Mouse (Mus musculus): ENCODE results near the gene Fmo2. TPM values are rescaled to one million over a fixed set of nuclear protein-coding genes. Genes with fewer than 3 reads are reported as not detected.

The Fmo2 gene
- polyA plus RNA-seq, 1 experiment, result not detected

GRCm38 (mm10) chr1:162932386-162932785, 33.9 kb upstream of the Fmo2 start:
- Histone ChIP-seq H3K4me3 (ENCODE audit: insufficient read depth, low read depth, low read length) (no peak overlapping the region), H3K27ac (ENCODE audit: insufficient read depth, low read depth, low read length) (no peak overlapping the region), H3K4me1 (ENCODE audit: control insufficient read depth, insufficient read depth, low read length) (no peaks in the 10 kb centered on the region)
- WGBS, result 90% methylated on average over 4 of the region's 4 CpGs
- no peak for TF ChIP-seq POLR2A (IDR thresholded peaks at IDR 0.05; ENCODE audit: insufficient read depth, low read depth, low read length)
- no peak for TF ChIP-seq CTCF (IDR thresholded peaks at IDR 0.05; ENCODE audit: insufficient read depth, low read depth, low read length)

- H3K27ac ChIP-seq (ENCODE audit: insufficient read depth, low read depth, low read length), result no peak overlapping the region
- TF ChIP-seq CTCF (IDR thresholded peaks at IDR 0.05; ENCODE audit: insufficient read depth, low read depth, low read length) (no peak), POLR2A (IDR thresholded peaks at IDR 0.05; ENCODE audit: insufficient read depth, low read depth, low read length) (no peak)
- H3K4me1 ChIP-seq (ENCODE audit: control insufficient read depth, insufficient read depth, low read length), result no peaks in the 10 kb centered on the region
- WGBS, result 79% methylated on average over 5 of the region's 5 CpGs
- no peak overlapping the region for H3K4me3 ChIP-seq (ENCODE audit: insufficient read depth, low read depth, low read length)
Observed at GRCm38 (mm10) chr1:162931880-162932279, 33.4 kb upstream of the Fmo2 start.

- H3K4me3 ChIP-seq (ENCODE audit: insufficient read depth, low read depth, low read length), result no peak overlapping the region
- no peak overlapping the region for H3K27ac ChIP-seq (ENCODE audit: insufficient read depth, low read depth, low read length)
- 74% methylated on average over 4 of the region's 4 CpGs for WGBS
- no peak for TF ChIP-seq POLR2A (IDR thresholded peaks at IDR 0.05; ENCODE audit: insufficient read depth, low read depth, low read length)
- no peak for TF ChIP-seq CTCF (IDR thresholded peaks at IDR 0.05; ENCODE audit: insufficient read depth, low read depth, low read length)
- no peaks in the 10 kb centered on the region for H3K4me1 ChIP-seq (ENCODE audit: control insufficient read depth, insufficient read depth, low read length)
Observed at GRCm38 (mm10) chr1:162931310-162931875, 32.9 kb upstream of the Fmo2 start.

GRCm38 (mm10) chr1:162930631-162931030, 32.1 kb upstream of the Fmo2 start:
- Histone ChIP-seq H3K4me3 (ENCODE audit: insufficient read depth, low read depth, low read length) (no peak overlapping the region), H3K27ac (ENCODE audit: insufficient read depth, low read depth, low read length) (no peak overlapping the region), H3K4me1 (ENCODE audit: control insufficient read depth, insufficient read depth, low read length) (no peaks in the 10 kb centered on the region)
- WGBS, result 49% methylated on average over 2 of the region's 2 CpGs
- no peak for TF ChIP-seq POLR2A (IDR thresholded peaks at IDR 0.05; ENCODE audit: insufficient read depth, low read depth, low read length)
- TF ChIP-seq CTCF (IDR thresholded peaks at IDR 0.05; ENCODE audit: insufficient read depth, low read depth, low read length), result no peak

GRCm38 (mm10) chr1:162929146-162929545, 30.6 kb upstream of the Fmo2 start:
- TF ChIP-seq POLR2A (IDR thresholded peaks at IDR 0.05; ENCODE audit: insufficient read depth, low read depth, low read length), result no peak
- TF ChIP-seq CTCF (IDR thresholded peaks at IDR 0.05; ENCODE audit: insufficient read depth, low read depth, low read length), result no peak
- H3K4me3 ChIP-seq (ENCODE audit: insufficient read depth, low read depth, low read length), result no peak overlapping the region
- no peaks in the 10 kb centered on the region for H3K4me1 ChIP-seq (ENCODE audit: control insufficient read depth, insufficient read depth, low read length)
- no peak overlapping the region for H3K27ac ChIP-seq (ENCODE audit: insufficient read depth, low read depth, low read length)
- 94% methylated on average over 3 of the region's 3 CpGs for WGBS

- Histone ChIP-seq H3K4me3 (ENCODE audit: insufficient read depth, low read depth, low read length) (no peak overlapping the region), H3K27ac (ENCODE audit: insufficient read depth, low read depth, low read length) (no peak overlapping the region), H3K4me1 (ENCODE audit: control insufficient read depth, insufficient read depth, low read length) (no peaks in the 10 kb centered on the region)
- 73% methylated on average over 1 of the region's 1 CpGs for WGBS
- no peak for TF ChIP-seq POLR2A (IDR thresholded peaks at IDR 0.05; ENCODE audit: insufficient read depth, low read depth, low read length)
- no peak for TF ChIP-seq CTCF (IDR thresholded peaks at IDR 0.05; ENCODE audit: insufficient read depth, low read depth, low read length)
Observed at GRCm38 (mm10) chr1:162925121-162925520, 26.6 kb upstream of the Fmo2 start.

GRCm38 (mm10) chr1:162916661-162917060, 18.1 kb upstream of the Fmo2 start:
- H3K27ac ChIP-seq (ENCODE audit: insufficient read depth, low read depth, low read length), result no peak overlapping the region
- no peaks in the 10 kb centered on the region for H3K4me1 ChIP-seq (ENCODE audit: control insufficient read depth, insufficient read depth, low read length)
- 87% methylated on average over 8 of the region's 8 CpGs for WGBS
- TF ChIP-seq POLR2A (IDR thresholded peaks at IDR 0.05; ENCODE audit: insufficient read depth, low read depth, low read length) (no peak), CTCF (IDR thresholded peaks at IDR 0.05; ENCODE audit: insufficient read depth, low read depth, low read length) (no peak)
- H3K4me3 ChIP-seq (ENCODE audit: insufficient read depth, low read depth, low read length), result no peak overlapping the region

- TF ChIP-seq POLR2A (IDR thresholded peaks at IDR 0.05; ENCODE audit: insufficient read depth, low read depth, low read length) (no peak), CTCF (IDR thresholded peaks at IDR 0.05; ENCODE audit: insufficient read depth, low read depth, low read length) (no peak)
- H3K4me3 ChIP-seq (ENCODE audit: insufficient read depth, low read depth, low read length), result no peak overlapping the region
- H3K4me1 ChIP-seq (ENCODE audit: control insufficient read depth, insufficient read depth, low read length), result no peaks in the 10 kb centered on the region
- no peak overlapping the region for H3K27ac ChIP-seq (ENCODE audit: insufficient read depth, low read depth, low read length)
- whole genome bisulfite sequencing, result 87% methylated on average over 4 of the region's 4 CpGs
Observed at GRCm38 (mm10) chr1:162914932-162915556, 16.5 kb upstream of the Fmo2 start.

GRCm38 (mm10) chr1:162912085-162912484, 13.6 kb upstream of the Fmo2 start:
- Histone ChIP-seq H3K27ac (ENCODE audit: insufficient read depth, low read depth, low read length) (no peak overlapping the region), H3K4me3 (ENCODE audit: insufficient read depth, low read depth, low read length) (no peak overlapping the region)

More at GRCm38 (mm10) chr1:162912085-162912484, 13.6 kb upstream of the Fmo2 start:
- TF ChIP-seq POLR2A (IDR thresholded peaks at IDR 0.05; ENCODE audit: insufficient read depth, low read depth, low read length), result no peak
- no peak for TF ChIP-seq CTCF (IDR thresholded peaks at IDR 0.05; ENCODE audit: insufficient read depth, low read depth, low read length)
- H3K4me1 ChIP-seq (ENCODE audit: control insufficient read depth, insufficient read depth, low read length), result no peaks in the 10 kb centered on the region
